Mouse (Mus musculus) spleen, adult 12 weeks (tissue): ENCODE data around the gene Pspc1.
"Not testable (repeated sequence)": the region's sequence is repeated elsewhere in the genome, so short reads cannot be mapped to it uniquely, and the experiment has no call there.

Experiments
- DNase-seq: peaks from one replicate; pipeline ENCODE4 v3.0.0; 2022; ENCODE audit warnings: low spot score

Pspc1 gene

GRCm38 (mm10) chr14:56778200-56778932, at the start of gene Pspc1:
Gene Pspc1, minus strand, starts transcription at chr14:56778316.
- DNase-seq, result peak; percentile 95

DNA sequence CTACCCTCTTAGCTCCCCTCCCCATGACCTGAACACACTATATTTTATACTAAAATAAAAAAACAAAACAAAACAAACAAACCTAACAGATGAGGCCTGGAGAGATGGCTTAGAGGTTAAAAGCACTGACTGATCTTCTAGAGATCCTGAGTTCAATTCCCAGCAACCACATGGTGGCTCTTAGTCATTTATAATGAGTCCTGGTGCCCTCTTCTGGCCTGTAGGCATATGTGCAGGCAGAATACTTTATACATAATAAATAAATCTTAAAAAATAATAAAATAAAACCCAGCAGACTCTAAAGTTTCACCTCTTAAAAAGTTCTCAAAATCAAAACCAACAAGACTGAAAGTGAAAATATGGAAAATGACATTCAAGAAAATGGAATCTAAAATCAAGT, 46.4 kb upstream of the Pspc1 start:
- DNase-seq, result no peak

- no peak for DNase-seq
Measured at GRCm38 (mm10) chr14:56817616-56818015, 39.5 kb upstream of the Pspc1 start.

GRCm38 (mm10) chr14:56817131-56817530, 39.0 kb upstream of the Pspc1 start:
- no peak for DNase-seq

GRCm38 (mm10) chr14:56816541-56816940, 38.4 kb upstream of the Pspc1 start:
- no peak for DNase-seq

GRCm38 (mm10) chr14:56812520-56813036, 34.5 kb upstream of the Pspc1 start:
- DNase-seq, result peak; percentile 65

GRCm38 (mm10) chr14:56811701-56812339, 33.7 kb upstream of the Pspc1 start, which contains the start of gene Zmym5:
Gene Zmym5, minus strand, starts transcription at chr14:56811716.
- peak; percentile 81 for DNase-seq

DNA sequence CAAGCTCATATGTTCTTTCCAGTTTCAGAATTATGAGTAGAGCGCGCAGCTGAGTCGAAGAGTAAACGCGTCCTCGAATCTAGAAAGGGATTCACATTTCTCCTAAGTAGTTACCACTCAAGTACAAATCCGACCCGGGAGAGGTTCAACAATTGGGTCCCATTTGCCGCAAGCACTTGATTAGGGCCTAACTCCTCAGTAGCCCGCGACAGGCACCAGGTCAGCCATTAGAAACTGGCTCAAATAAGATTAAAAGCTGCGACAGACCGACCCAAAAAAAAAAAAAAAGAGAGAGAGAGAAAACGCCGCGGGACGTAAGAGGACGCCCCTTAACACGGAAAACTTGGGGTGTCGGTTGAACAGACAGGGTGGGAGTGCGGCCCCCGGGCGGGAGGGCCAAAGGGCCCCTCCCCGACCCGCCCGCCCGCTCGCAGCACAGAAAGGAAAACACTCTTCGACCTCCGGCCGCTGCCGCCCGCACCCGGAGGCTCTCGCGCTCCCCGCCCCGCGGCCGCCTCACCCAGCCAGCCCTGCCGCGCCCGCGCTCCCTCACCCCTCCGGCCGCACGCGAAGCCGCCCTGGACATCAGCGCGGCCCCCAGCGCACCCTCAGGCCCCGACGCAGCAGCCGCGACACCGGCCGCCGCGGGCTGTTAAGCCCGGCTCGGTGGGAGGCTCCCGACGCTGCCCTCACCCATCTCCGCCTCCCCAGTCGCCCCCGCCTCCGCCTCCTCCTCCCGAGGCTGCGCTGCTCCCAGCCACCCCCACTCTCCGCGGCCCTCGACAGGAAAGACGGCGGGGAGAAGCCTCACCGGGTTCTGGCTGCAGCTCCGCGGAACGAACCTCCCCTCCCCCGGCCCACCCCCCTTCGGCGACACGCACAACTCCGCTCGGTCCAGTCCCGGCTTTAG, 32.9 kb upstream of the Pspc1 start:
- DNase-seq, result peak; percentile 53

DNA sequence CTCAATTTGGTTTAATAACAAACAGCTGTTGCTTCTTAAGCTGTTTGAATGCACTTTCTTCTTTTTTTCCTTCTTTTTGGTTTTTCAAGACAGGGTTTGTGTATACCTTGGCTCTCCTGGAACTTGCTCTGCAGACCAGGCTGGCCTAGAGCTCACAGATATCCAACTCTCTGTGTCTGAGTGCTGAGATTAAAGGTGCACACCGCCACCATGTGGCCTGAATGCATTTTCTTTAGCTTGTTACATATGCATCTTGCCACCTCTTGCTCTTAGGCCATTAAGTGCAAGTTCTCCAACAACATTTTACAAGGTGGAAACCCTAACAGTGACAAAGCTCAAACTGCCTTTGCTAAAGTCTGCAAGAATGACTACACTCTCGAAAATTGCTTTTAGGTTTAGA, 15.1 kb upstream of the Pspc1 start:
- peak; percentile 23 for DNase-seq

DNA sequence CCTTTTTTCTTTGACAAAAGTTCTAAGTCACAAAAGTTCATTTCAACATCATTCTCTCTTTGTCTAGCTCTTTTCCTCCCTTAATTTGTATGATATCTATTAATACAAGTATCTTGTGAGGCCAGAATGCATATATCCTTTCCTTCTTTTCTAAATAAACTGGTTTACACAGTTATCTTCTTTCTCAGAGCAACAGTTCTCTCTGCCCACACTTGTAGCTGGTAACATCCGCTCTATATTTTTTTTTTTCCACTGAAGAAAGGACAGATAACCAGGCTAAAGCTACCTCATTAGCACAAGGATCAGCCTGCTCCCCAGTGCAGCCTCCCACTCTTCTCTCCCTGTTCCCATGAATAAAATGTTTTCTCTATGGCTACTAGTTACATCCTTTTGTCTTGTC, 6.5 kb upstream of the Pspc1 start:
- DNase-seq, result no peak

- no peak for DNase-seq
Measured at GRCm38 (mm10) chr14:56778933-56779300, 801 bp upstream of the Pspc1 start.

DNA sequence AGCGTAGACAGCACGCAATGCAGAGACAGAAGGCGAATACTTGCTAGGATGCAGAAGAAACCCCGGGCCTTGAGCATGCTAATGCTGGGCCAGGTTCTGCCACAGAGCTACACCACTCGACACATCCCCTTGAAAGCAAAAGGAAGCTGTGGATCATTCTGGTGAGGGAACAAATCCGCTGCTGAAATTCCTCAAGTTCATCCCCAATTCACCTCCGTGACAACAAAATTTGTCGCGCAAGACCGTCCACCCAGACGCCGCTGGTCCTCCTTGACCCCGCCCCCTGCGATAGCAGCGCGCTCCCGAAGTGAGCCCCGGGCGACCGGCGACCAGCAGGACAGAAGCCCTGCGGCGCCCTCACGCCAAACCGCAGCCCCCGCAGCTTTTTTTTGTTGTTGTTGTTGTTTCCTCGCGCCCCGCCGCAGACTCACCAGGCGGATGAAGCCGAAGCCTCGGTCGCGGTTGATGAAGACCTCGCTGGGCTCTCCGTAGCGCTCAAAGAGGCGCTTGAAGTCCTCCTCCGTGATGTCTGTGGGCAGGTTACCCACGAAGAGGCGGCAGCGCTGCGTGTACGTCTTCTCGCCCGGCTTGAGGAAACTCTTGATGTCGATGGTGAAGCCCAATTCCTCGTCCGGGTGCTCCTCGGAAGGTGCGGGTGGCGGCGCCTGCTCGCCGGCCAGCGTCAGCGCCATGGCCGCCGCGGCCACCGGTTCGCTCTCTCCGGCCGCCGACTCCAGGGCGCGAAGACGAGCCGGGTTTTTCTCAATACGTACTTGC, 568 bp downstream of the Pspc1 start:
- peak; percentile 77 for DNase-seq

DNA sequence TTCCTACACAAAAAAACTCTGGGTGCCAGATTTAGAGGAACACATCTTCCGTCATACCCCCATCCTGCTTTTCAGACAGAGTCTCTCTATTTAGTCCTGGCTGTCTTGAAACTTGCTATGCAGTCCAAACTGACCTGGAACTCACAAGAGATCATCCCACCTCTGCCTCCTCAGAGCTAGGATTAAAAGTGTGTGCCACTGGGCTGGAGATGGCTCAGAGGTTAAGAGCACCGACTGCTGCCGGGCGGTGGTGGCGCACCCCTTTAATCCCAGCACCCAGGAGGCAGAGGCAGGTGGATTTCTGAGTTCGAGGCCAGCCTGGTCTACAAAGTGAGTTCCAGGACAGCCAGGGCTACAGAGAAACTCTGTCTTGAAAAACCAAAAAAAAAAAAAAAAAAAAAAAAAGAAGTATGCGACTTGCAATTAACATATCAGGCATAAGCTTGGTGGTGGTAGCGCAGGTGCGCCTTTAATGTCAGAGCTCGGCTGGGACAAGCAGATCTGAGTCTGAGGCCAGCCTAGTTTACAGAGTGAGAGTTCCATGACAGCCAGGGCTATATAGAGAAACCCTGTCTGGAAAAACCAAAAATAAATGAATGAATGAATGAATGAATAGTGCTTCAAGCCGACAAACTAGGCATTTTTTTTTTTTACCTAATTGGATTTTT, 1.4 kb downstream of the Pspc1 start:
- DNase-seq, result no peak

DNA sequence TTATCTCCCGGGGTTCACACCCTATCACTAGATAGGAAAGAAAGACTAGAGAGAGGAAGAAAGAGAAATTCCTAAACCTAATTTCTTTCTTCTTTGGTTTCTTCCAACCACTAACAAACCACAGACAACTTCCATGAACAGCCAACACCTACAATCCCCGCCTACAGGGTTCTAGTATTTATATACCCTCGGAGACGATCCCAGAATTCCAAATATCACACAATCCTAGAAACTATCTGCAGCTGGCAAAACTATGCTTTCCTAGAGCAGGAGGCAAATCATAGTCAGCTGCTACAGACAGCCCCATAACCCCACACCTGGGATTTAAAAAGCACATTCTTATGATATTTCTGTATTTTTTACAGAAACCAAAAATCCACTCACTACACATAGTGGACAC, 2.7 kb downstream of the Pspc1 start:
- DNase-seq, result no peak

- not testable (repeated sequence) for DNase-seq
Measured at GRCm38 (mm10) chr14:56766438-56766837, 11.7 kb downstream of the Pspc1 start.

- DNase-seq, result not testable (repeated sequence)
Measured at GRCm38 (mm10) chr14:56765117-56765516, 13.0 kb downstream of the Pspc1 start.

DNA sequence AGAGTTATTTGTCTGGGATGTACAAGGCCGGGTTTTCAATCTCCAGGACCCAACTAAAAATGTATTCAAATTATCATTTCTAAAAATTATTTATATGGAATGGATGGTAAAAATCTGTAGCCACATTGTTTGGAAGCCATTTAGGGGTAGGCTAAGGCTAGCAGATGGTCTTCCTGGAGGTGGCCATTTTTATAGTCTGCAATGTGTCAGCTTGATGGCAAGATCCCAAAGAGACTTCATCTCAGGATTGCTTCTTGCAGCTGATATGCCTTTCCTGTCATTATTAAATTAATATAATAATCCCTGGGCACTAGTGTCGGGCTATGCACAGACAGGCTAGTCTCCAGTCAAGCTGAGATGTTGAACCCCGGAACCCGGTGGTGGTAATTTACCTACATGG, 26.8 kb downstream of the Pspc1 start:
- no peak for DNase-seq

GRCm38 (mm10) chr14:56740175-56740574, 37.9 kb downstream of the Pspc1 start:
- DNase-seq, result no peak

GRCm38 (mm10) chr14:56726493-56726892, 51.6 kb downstream of the Pspc1 start:
- DNase-seq, result no peak

- no peak for DNase-seq
Measured at GRCm38 (mm10) chr14:56705687-56706086, 72.4 kb downstream of the Pspc1 start.

GRCm38 (mm10) chr14:56702644-56703043, 75.5 kb downstream of the Pspc1 start:
- DNase-seq, result no peak
